Mouse (Mus musculus) ovary, postnatal 10 days (tissue): ENCODE measurements around the gene Drap1.
A peak's percentile ranks its signal among the peaks of the same experiment; 100 is the strongest.

Experiments
- DNase-seq: peaks from one replicate; pipeline ENCODE4 v3.0.0; 2022; ENCODE audit warnings: low spot score

Gene Drap1

GRCm38 (mm10) chr19:5424782-5425741, at the start of gene Drap1, which contains the start of gene AI837181:
TSS of gene Drap1 (minus strand) at chr19:5424979.
TSS of gene AI837181 (plus strand) at chr19:5425144.
- DNase-seq, result peak; percentile 88

GRCm38 (mm10) chr19:5473720-5474119, 48.9 kb upstream of the Drap1 start, which contains the start of gene Efemp2:
TSS of gene Efemp2 (plus strand) at chr19:5473954.
- DNase-seq, result peak; percentile 49

GRCm38 (mm10) chr19:5472857-5473256, 48.1 kb upstream of the Drap1 start:
- DNase-seq, result no peak

GRCm38 (mm10) chr19:5471846-5472245, 47.1 kb upstream of the Drap1 start:
- no peak for DNase-seq

- no peak for DNase-seq
Observed at GRCm38 (mm10) chr19:5468374-5468773, 43.6 kb upstream of the Drap1 start, which contains the start of gene Ctsw. TSS of gene Ctsw (minus strand) at chr19:5468507.

- DNase-seq, result no peak
Observed at GRCm38 (mm10) chr19:5466916-5467500, 42.2 kb upstream of the Drap1 start.

GRCm38 (mm10) chr19:5465037-5465436, 40.3 kb upstream of the Drap1 start:
- DNase-seq, result no peak

GRCm38 (mm10) chr19:5463791-5464562, 39.2 kb upstream of the Drap1 start:
- DNase-seq, result no peak

- no peak for DNase-seq
Observed at GRCm38 (mm10) chr19:5463212-5463611, 38.4 kb upstream of the Drap1 start.

GRCm38 (mm10) chr19:5461411-5461810, 36.6 kb upstream of the Drap1 start:
- no peak for DNase-seq

GRCm38 (mm10) chr19:5460465-5460911, 35.7 kb upstream of the Drap1 start, which contains the start of gene Fibp:
TSS of gene Fibp (plus strand) at chr19:5460615.
- DNase-seq, result peak; percentile 80

- no peak for DNase-seq
Observed at GRCm38 (mm10) chr19:5459896-5460295, 35.1 kb upstream of the Drap1 start.

- no peak for DNase-seq
Observed at GRCm38 (mm10) chr19:5459019-5459418, 34.2 kb upstream of the Drap1 start.

GRCm38 (mm10) chr19:5457746-5458442, 33.1 kb upstream of the Drap1 start, which contains the start of gene Ccdc85b:
TSS of gene Ccdc85b (minus strand) at chr19:5457894.
- no peak for DNase-seq

GRCm38 (mm10) chr19:5456922-5457745, 32.4 kb upstream of the Drap1 start:
- DNase-seq, result peak; percentile 89

GRCm38 (mm10) chr19:5456241-5456921, 31.6 kb upstream of the Drap1 start:
- no peak for DNase-seq

GRCm38 (mm10) chr19:5455568-5455967, 30.8 kb upstream of the Drap1 start:
- DNase-seq, result no peak

GRCm38 (mm10) chr19:5455037-5455436, 30.3 kb upstream of the Drap1 start:
- no peak for DNase-seq

GRCm38 (mm10) chr19:5451766-5452165, 27.0 kb upstream of the Drap1 start:
- DNase-seq, result no peak

- no peak for DNase-seq
Observed at GRCm38 (mm10) chr19:5449673-5450072, 24.9 kb upstream of the Drap1 start.
